Comparison of ENCODE assay signal across 23 mouse cellular contexts in the genomic region with DNA sequence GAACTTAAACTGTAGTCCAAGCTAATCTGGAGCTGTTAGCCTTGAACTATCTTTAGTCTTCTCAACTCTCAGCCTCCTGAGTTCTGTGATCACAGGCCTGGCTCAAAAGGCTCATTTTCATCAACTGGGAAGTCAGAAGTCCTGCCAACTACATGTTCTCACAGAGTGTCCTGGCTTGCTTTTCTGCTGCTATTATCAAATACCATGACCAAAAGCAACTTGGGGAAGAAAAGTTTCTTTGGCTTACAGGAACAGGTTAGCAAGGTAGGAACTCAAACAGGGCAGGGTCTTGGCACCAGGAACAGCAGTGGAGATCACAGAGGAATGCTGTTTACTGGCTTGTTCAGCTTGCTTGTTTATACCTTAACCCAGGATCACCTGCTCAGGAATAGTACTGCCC. TPM values are rescaled to one million over a fixed set of nuclear protein-coding genes. Genes with fewer than 3 reads are reported as not detected.
"Had no signal": no experiment of that assay in that cellular context is flagged by ENCODE, and none has a peak within 500 bp of the region (broad histone marks: within the 10 kb centered on the region; RNA-seq: fewer than 3 reads in every experiment).

No protein-coding gene starts in this region.

- H3K4me1 ChIP-seq: intestine, embryonic 15.5 days; limb, embryonic 15.5 days; midbrain, embryonic 15.5 days; neural tube, embryonic 12.5 days had no signal

- H3K4me3 ChIP-seq: intestine, embryonic 15.5 days; limb, embryonic 15.5 days; liver, embryonic 12.5 days; megakaryocyte, embryonic 14.5 days; midbrain, embryonic 15.5 days; neural tube, embryonic 12.5 days had no signal

- DNase-seq: layer of hippocampus, adult 9-11 months; layer of hippocampus, postnatal 36 days; lung, embryonic 14.5 days; lung, postnatal 10 days; thymus, adult 2 months; thymus, postnatal 25 days had no signal

- H3K27ac ChIP-seq: intestine, embryonic 15.5 days; limb, embryonic 15.5 days; liver, embryonic 12.5 days; macrophage; midbrain, embryonic 15.5 days; neural tube, embryonic 12.5 days; stomach, postnatal 0 days had no signal

- H3K27me3 ChIP-seq: intestine, embryonic 15.5 days; limb, embryonic 15.5 days; midbrain, embryonic 15.5 days; neural tube, embryonic 12.5 days had no signal

- H3K9me3 ChIP-seq: intestine, embryonic 15.5 days; limb, embryonic 15.5 days; liver, embryonic 12.5 days; midbrain, embryonic 15.5 days; neural tube, embryonic 12.5 days had no signal

- H3K36me3 ChIP-seq: intestine, embryonic 15.5 days; limb, embryonic 15.5 days; liver, embryonic 12.5 days; midbrain, embryonic 15.5 days; neural tube, embryonic 12.5 days had no signal

RNA-seq across cellular contexts. Expression of gene 4930522H14Rik, which starts 37.5 kb away (rescaled TPM):
- total RNA-seq: layer of hippocampus, adult 18-20 months; layer of hippocampus, postnatal 36 days; left cerebral cortex, adult 8-10 months; left cerebral cortex, postnatal 25 days; monocyte, adult 5-6 weeks; neutrophil, adult 5-6 weeks had no signal
- polyA plus RNA-seq: intestine, embryonic 15.5 days; limb, embryonic 11.5 days; limb, embryonic 15.5 days; liver, embryonic 12.5 days; liver, embryonic 16.5 days; lung, embryonic 14.5 days; macrophage; midbrain, embryonic 11.5 days; midbrain, embryonic 15.5 days; neural tube, embryonic 12.5 days; stomach, postnatal 0 days; thymus, adult 2 months; urinary bladder, adult 2 months had no signal
